Mouse (Mus musculus) skeletal muscle tissue, adult 2 months (tissue): Measurements from ENCODE around the gene Fez1.

Source experiments
- DNase-seq: peaks from one replicate; pipeline ENCODE4 v3.0.0-alpha.2; 2012; ENCODE audit warnings: low read depth, low spot score

The Fez1 gene

GRCm38 (mm10) chr9:36821644-36822000, at the start of gene Fez1:
Gene Fez1, plus strand, starts transcription at chr9:36821864.
- no peak for DNase-seq

DNA sequence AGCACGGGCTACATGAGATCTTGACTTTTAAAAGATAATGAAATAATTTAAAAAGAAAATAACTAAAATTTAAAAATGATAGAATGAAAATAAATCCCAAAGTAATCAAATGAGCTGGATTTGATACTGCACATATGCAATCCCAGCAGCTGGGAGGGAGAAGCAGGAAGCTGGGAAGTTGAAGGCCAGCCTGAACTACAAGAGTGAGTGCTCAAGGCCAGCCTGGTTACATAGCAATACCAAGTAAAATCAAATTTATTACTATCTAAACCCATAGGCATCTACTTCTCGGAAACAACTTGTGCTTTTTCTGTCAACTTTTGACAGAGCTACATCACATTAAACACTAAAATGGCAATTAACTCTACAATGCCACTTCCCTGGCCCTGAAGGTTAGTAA, 37.7 kb upstream of the Fez1 start:
- DNase-seq: no peak

DNA sequence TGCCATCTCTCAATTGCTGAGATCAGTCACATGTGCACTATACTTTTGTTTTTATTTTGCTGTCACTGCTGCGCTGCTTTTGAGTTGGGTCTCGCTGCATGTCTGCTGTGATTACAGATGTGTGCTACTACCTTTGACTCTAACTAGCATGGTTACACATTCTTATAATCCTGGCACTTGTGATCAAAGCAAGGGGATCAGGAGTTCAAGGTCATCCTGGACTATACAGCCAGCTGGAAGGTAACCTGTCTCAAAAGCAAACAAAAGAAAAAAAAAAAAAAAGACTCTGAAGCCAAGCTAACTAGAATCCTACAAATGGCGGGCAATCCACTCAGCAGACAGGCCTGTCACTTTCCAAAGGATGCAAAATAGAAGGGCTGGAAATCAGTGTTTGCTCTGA, 29.5 kb upstream of the Fez1 start:
- no peak for DNase-seq

DNA sequence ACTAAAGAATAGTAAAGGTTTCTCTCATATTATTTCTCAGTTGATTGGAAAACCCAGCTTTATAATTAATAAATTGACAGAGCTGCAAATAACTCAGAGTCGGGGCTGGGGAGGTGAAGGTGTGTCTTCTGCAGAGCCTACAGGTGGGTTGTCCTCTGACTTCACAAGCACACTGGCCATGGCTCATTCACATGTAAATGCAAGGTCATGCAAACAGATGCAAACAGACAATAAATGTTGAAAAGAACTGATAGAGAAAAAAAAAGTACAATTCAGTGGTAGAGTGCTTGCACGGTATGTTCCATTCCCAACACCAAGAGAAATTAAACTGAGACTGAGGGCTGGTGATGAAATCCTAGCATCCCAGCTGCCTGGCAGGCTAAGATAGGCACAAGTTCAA, 27.2 kb upstream of the Fez1 start:
- DNase-seq: no peak

GRCm38 (mm10) chr9:36795556-36795955, 26.1 kb upstream of the Fez1 start:
- DNase-seq: no peak

GRCm38 (mm10) chr9:36796224-36796623, 25.4 kb upstream of the Fez1 start:
- DNase-seq: no peak

DNA sequence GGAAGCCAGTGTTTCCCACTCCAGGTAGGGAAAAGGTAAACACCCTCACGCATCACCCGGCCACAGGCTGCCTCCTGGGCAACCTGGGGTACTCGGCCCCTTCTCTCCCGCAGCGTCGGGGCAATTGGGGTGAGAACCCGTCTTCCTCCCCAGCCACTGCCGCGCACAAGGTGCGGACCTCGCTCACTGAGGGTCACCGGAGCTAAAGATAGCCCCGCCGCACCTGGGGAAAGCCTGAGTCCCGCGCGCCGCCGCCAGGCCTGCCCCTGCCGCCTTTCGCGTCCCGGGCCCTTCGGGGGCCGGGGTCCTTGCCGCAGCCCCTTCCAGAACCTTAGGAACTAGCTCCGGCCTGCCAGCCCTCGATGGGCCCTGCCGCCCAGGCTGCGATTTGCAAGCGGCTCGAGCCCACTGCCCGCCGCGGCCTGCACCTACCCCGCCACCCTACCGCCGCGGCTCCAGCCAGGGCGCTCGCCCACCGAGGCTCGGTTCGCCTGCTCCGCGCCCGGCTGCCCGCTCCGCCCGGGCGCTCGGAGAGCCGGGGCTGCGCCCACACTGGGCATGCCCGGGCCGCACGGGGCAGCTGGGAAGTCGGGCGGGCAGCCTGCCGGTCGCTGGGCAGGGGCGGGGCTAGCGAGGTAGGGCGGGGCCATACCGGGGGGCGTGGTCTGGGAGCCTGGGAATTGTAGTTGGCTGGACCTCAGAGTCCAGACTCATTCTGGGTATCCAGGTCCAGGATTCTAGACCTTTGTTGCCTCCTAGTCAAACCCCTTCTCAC, 24.7 kb upstream of the Fez1 start, which contains the start of gene Ei24:
Gene Ei24 (minus strand): TSS at position 613 of the 775 bp plus-strand sequence.
- peak; percentile 74 for DNase-seq

- DNase-seq: no peak
Observed at GRCm38 (mm10) chr9:36801961-36802360, 19.7 kb upstream of the Fez1 start.

DNA sequence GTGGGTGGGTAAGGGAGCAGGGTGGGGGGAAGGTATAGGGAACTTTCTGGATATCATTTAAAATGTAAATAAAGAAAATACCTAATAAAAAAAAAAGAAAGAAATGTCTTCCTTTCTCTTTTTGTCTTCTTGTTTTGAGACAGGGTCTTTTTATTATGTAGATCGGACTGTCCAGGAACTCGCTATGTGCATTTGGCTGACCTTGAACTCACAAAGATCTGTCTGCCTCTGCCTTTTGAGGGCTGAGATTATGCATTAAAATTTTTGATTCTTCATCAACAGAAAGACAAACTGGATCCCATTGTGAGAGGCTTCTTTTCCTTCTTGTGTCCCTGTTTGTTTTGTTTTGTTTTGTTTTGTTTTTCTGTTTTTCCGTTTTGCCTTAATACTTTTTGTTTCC, 18.7 kb upstream of the Fez1 start:
- no peak for DNase-seq

GRCm38 (mm10) chr9:36803386-36803785, 18.3 kb upstream of the Fez1 start:
- DNase-seq: no peak

DNA sequence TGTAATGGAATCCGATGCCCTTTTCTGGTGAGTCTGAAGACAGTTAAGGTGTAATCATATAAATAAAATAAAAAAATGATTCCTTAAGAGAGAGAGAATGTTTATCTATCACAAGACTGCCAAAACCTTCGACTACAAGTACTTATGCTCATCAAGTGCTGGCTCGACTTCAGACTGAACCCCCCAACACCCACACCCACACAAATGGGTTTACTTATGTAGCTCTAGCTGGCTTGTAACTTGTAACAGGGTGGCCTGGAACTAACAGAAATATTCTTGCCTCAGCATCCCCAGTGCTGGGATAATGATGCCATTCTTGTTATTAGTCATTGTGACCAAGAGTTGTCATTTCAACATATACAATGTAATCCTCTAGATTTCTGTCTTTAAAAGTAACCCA, 17.7 kb upstream of the Fez1 start:
- DNase-seq: no peak

DNA sequence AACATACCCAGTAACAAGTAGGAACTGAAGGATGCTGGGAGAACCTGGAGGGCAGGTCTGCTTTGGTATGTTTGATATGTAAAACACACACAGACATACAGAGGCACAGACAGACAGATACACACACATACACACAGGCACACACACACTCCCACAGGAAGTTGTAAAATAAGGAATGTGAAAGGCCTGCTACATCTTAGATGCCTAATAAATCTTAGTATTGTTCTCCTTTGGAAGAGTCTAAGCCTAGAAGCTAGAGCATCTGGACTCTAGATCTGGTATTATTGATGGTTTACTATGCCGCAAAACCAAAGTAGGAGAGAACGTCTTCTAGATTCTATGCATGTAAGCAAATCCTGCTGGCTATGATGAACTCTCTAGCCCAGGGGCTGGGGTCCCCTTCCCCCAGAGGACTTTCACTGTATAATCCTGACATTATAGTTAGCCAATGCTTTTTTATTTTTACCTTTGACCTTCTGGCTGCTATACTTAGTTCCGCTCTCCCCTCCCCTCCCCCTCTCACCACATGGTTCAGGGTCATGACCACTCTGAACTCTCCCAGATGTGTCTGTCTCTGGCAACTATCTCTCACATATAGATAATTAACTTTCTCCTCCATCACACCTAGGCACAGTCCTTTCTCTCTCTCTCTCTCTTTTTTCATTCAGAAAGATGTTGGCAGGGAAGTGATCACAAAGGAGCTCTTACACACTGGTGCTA, 16.2 kb upstream of the Fez1 start:
- no peak for DNase-seq

GRCm38 (mm10) chr9:36808126-36808785, 13.4 kb upstream of the Fez1 start:
- no peak for DNase-seq

- DNase-seq: no peak
Observed at GRCm38 (mm10) chr9:36814486-36814885, 7.2 kb upstream of the Fez1 start.

GRCm38 (mm10) chr9:36818905-36819304, 2.8 kb upstream of the Fez1 start:
- DNase-seq: no peak

DNA sequence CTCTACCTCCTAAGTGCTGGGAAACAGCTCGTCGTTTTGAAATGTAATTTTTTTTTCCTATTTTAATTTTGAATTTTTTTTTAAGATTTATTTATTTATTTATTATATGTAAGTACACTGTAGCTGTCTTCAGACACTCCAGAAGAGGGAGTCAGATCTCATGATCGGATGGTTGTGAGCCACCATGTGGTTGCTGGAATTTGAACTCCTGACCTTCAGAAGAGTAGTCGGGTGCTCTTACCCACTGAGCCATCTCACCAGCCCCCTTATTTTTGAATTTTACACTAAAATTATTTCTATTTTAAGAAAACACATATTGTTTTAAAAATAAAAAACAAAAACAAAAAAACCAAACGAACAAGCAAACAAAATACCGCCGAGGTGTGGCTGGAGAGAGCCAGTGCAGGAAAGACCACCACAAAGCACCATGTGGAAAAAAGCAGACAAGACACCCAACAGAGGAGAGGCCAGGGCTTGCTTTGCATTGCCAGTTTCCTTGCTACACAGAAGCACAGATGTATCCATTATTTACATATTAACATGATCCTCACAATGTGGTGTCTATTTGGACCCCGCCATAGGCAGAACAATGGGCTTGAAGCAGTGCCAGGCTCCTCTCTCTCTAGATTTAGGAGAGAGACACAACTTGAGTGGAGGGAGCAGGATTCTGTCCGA, 558 bp upstream of the Fez1 start:
- no peak for DNase-seq

- DNase-seq: no peak
Observed at GRCm38 (mm10) chr9:36822024-36822423, 360 bp downstream of the Fez1 start.

DNA sequence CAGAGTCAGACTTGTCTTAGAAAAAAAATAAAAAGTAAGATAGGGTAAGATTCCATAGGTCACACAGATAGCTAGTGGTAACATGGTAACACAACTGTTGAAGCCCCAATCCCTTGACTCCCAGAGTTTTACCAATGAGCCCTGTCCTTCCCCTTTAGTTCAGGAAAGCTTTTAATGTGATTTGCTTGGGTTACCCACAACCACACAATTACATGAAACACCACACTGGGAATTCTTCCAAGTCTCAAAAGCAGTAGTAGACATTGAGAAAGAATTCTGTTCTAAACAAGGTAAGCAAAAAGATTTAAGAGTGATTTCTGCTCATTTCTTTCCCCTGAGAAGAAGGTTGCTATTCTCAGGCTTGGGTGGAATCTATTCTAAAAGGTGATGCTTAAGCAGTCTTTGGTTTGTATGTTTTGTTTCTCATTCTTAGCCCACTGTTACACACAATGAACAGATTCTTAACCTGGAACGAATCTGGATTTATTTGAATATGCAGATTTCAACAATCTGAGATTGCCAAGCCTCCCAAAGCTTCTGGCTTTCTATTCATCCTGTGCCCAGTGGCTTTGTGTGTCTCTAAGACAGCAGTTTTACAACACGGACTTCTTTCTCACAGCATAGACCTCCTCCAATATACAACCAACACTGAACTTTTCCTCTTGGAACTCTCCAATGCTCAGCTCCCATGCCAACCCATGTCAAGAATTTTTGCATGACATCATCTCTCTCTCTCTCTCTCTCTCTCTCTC, 5.1 kb downstream of the Fez1 start:
- no peak for DNase-seq

DNA sequence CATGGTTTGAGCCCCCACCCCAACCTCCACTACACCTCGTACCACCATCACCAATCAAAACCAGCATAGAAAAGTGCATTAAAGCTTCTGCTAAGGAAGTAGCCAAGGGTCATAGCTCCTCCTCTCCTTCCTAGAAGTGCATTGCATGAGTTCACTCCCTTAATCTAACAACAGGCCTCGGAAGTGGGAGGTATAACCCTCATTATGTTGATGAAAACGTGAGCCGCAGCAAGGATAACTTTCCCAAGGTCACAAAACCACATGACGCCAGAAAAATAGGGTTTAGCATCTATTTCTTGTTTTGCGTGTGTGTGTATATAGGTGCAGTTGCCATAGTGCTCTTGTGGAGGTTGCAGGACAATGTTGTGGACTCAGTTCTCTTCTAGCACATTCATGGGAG, 9.7 kb downstream of the Fez1 start:
- no peak for DNase-seq

DNA sequence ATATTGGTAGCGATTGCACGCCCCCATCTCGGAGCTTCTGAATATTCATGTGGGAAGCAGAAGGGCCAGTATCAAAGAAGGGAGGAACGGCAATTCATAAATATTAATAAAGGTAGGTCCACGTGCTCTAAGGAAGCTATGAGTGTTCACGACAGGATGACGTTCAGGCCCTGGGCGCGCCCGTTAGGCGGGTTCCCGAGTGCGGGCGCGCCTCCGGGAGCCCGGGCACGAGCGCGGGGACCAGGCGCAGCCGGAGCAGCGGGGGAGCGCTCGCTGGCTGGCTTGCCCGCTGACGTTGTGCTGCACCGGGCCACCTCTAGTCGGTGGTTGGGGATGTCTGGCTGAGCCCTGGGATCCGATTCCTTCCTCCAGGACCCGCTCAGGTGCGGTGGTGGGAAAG, 10.9 kb downstream of the Fez1 start:
- peak; percentile 20 for DNase-seq
